Mouse (Mus musculus) G1E (cell line): Measurements from ENCODE around the gene Nit2.

Experiments used
- CTCF ChIP-seq: IDR thresholded peaks from 2 replicates; pipeline ENCODE4 v1.5.1; 2012; ENCODE audit warnings: low read depth, low read length, inconsistent platforms, mixed read lengths
- GATA1 ChIP-seq: IDR thresholded peaks from 2 replicates; pipeline ENCODE4 v1.6.1; 2012; ENCODE audit warnings: borderline replicate concordance, low read length, inconsistent platforms, mixed read lengths
- GATA2 ChIP-seq: IDR thresholded peaks from 2 replicates; pipeline ENCODE4 v1.6.1; 2012; ENCODE audit warnings: low read depth, low read length, inconsistent platforms, borderline replicate concordance
- POLR2AphosphoS5 ChIP-seq: IDR thresholded peaks from 2 replicates; pipeline ENCODE4 v1.6.1; 2012; ENCODE audit warnings: low read depth, low read length, inconsistent platforms; ENCODE audit not compliant: insufficient replicate concordance
- TAL1 ChIP-seq: conservative IDR thresholded peaks from 2 replicates; pipeline ENCODE4 v1.6.1; 2012; ENCODE audit warnings: low read depth, low read length, inconsistent platforms, mixed read lengths

DNA sequence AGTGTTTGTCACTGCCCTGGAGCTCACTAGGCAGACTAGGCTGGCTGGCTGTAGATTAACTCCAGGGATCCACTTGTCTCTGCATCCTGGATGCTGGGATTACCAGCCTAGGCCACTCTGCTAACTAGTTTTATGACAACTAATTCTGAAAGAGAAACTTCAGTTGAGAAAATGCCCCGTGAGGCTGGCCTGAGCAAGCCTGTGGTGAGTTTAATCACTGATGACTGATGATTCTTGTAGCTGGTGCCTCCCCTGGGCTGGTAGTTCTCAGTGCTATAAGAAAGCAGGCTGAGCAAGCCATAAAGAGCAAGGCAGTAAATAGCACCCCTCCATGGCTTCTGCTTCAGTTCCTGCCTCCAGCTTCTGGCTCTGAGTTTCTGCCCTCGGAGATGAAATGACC is 8.6 kb upstream of the Nit2 start:
- TF ChIP-seq TAL1 (no peak), CTCF (no peak), POLR2AphosphoS5 (no peak), GATA1 (no peak), GATA2 (no peak)
